Mouse (Mus musculus) forebrain, embryonic 13.5 days (tissue): Measurements from ENCODE around the gene Dock1. TPM values are rescaled to one million over a fixed set of nuclear protein-coding genes. Genes with fewer than 3 reads are reported as not detected.
A peak's percentile ranks its signal among the peaks of the same experiment; 100 is the strongest.

Experiments
- ATAC-seq: fragments of 200-750 bp; cut with Nextera tagmentation; 2 replicates; pipeline ENCODE4 v1.8.0; 2017
- H3K27ac ChIP-seq: fragments of 300-500 bp; sonication (generic); 2 replicates; pipeline ENCODE4 v1.5.1; 2015; ENCODE audit warnings: inconsistent platforms, mild to moderate bottlenecking, moderate library complexity
- H3K27me3 ChIP-seq: fragments of 300-500 bp; sonication (generic); 2 replicates; pipeline ENCODE4 v1.6.1; 2015; ENCODE audit warnings: mild to moderate bottlenecking, inconsistent platforms
- H3K36me3 ChIP-seq: fragments of 300-500 bp; sonication (generic); 2 replicates; pipeline ENCODE4 v1.6.1; 2015; ENCODE audit warnings: mild to moderate bottlenecking, inconsistent platforms; ENCODE audit not compliant: poor library complexity, severe bottlenecking
- H3K4me1 ChIP-seq: fragments of 300-500 bp; sonication (generic); 2 replicates; pipeline ENCODE4 v1.6.1; 2015; ENCODE audit warnings: inconsistent platforms
- H3K4me2 ChIP-seq: fragments of 300-500 bp; sonication (generic); 2 replicates; pipeline ENCODE4 v1.6.1; 2015; ENCODE audit warnings: inconsistent platforms, mild to moderate bottlenecking, moderate library complexity
- H3K4me3 ChIP-seq: fragments of 300-500 bp; sonication (generic); 2 replicates; pipeline ENCODE4 v1.5.1; 2015; ENCODE audit warnings: mild to moderate bottlenecking, inconsistent platforms
- H3K9ac ChIP-seq: fragments of 300-500 bp; sonication (generic); 2 replicates; pipeline ENCODE4 v1.6.1; 2015; ENCODE audit warnings: mild to moderate bottlenecking, inconsistent platforms
- H3K9me3 ChIP-seq: fragments of 300-500 bp; sonication (generic); replicated peaks from 2 replicates; pipeline ENCODE4 v1.6.1; 2016; ENCODE audit warnings: inconsistent platforms
- WGBS: fragments of 180-500 bp; shearing (Covaris S2); methylation state at CpG from one replicate; pipeline ENCODE4 v1.1.7; 2015; 5-methylcytosine and 5-hydroxymethylcytosine counted together
- polyA plus RNA-seq: library from polyadenylated mRNA; unstranded; fragments of >200 nt; fragmentation: Nextera tagmentation; extraction: Ambion mirVana; gene quantifications from 2 replicates; pipeline ENCODE4 v1.2.1, GENCODE M21; 2015

Gene Dock1
- polyA plus RNA-seq, 1 experiment from 2014 or later, result 11.6 TPM

DNA sequence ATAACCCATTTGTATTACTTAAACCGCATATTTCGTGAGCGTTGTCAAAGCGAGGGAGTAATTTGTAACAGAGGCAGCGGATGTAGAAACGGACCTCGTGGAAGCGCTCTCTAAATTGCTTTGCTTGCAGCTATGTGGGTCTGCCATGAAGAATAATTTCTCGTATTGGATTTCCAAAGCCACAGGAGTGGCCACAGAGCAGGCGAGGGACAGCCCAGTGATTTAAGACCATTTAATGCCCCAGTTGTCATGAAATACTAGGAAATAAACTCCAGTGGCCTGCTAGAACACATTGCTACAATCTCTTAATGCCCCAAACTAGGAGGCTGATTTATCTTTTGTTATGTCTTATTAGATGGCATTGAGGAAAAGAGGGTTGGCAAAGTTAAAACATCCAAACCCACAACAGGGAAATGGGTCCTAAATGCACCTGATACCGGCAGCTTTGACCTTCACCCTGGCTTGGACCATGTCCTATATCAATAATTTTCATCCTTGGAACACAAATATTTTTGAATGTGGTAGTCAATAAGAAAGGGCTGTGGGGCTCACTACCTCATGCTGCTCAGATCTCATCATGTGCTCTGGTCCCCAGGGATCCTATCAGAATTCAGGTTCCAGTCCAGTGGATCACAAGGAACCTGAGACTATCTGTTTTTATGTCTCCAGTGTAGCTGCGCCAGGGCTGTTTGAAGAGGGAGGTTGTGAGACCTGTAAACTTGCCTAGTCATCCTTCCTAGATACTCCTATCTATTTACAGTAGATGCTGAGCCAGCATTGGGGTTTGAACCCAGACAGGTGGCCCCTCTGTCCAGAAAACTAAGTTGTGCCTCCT is 373.7 kb downstream of the Dock1 start:
- Histone ChIP-seq H3K27me3 (no peaks in the 10 kb centered on the region), H3K4me1 (no peaks in the 10 kb centered on the region), H3K9ac (no peak overlapping the region), H3K9me3 (no peaks in the 10 kb centered on the region), H3K27ac (no peak overlapping the region), H3K4me2 (no peak overlapping the region), H3K4me3 (no peak overlapping the region), H3K36me3 (no peaks in the 10 kb centered on the region)
- WGBS, result 86% methylated on average over 12 of the region's 12 CpGs
- no peak for ATAC-seq

GRCm38 (mm10) chr7:135049416-135049815 is 379.0 kb downstream of the Dock1 start:
- H3K4me1 ChIP-seq, result no peaks in the 10 kb centered on the region
- no peak overlapping the region for H3K9ac ChIP-seq
- WGBS, result 93% methylated on average over 2 of the region's 2 CpGs
- no peak overlapping the region for H3K27ac ChIP-seq
- no peak overlapping the region for H3K4me3 ChIP-seq
- no peak overlapping the region for H3K4me2 ChIP-seq
- ATAC-seq, result no peak
- H3K36me3 ChIP-seq, result no peaks in the 10 kb centered on the region
- H3K27me3 ChIP-seq, result no peaks in the 10 kb centered on the region
- no peaks in the 10 kb centered on the region for H3K9me3 ChIP-seq

DNA sequence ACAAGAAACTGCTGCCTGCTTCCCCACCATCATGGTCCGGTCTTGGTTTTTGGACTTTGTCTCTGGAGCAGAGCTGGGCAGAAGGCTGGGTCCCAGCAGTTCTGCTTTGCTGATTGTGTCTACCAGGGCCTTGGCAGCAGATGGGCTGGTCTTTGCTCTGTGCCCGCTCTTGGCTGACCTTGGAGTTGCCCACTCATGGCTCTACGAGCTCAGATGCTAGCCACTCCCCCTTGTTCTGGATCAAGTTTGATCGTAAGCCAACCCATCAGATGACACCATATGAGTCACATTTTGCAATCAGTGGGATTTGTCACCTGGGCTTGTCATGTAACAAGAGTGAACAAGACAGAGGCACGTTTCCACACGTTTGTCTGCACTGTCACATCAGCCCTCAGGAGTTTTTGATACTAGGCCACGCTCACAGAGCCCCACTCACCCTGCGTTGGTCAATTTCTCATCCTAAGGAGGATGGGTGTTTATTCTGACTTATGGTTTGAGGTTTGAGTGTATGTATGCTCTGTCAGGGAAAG is 382.8 kb downstream of the Dock1 start:
- Histone ChIP-seq H3K9ac (no peak overlapping the region), H3K9me3 (peaks cover 4% of the 10 kb centered on the region; the same call in 1 of the 2 replicates), H3K4me1 (no peaks in the 10 kb centered on the region), H3K27me3 (no peaks in the 10 kb centered on the region), H3K4me2 (no peak overlapping the region), H3K36me3 (no peaks in the 10 kb centered on the region), H3K4me3 (no peak overlapping the region), H3K27ac (no peak overlapping the region)
- no peak for ATAC-seq
- 94% methylated on average over 8 of the region's 8 CpGs for WGBS

GRCm38 (mm10) chr7:135054664-135055063 is 384.2 kb downstream of the Dock1 start:
- H3K9me3 ChIP-seq, result peaks cover 4% of the 10 kb centered on the region; the same call in 1 of the 2 replicates
- H3K27ac ChIP-seq, result no peak overlapping the region
- H3K4me3 ChIP-seq, result no peak overlapping the region
- whole genome bisulfite sequencing, result 86% methylated on average over 7 of the region's 7 CpGs
- no peaks in the 10 kb centered on the region for H3K27me3 ChIP-seq
- H3K36me3 ChIP-seq, result no peaks in the 10 kb centered on the region
- H3K9ac ChIP-seq, result no peak overlapping the region
- H3K4me2 ChIP-seq, result no peak overlapping the region
- ATAC-seq, result no peak
- no peaks in the 10 kb centered on the region for H3K4me1 ChIP-seq

DNA sequence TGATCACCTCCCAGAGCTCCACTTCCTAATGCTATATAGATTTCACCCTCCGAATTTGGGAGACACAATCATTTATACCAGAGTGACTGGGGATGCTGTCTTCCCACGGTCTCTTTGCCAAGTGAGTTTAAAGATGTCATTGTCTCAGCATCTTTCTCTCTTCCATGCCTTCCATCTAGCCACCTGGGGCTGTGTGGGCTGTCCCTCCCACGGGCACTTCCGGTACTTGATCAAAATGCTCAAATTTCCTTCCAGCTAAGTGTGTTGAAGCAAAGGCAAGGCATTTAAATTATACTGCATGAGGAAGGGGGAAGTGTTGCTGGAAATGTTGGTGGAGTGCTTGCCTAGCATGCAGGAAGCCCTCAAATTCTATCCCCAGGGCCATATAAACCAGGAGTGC is 388.6 kb downstream of the Dock1 start:
- H3K36me3 ChIP-seq, result no peaks in the 10 kb centered on the region; the same call in 1 of the 2 replicates
- H3K4me3 ChIP-seq, result no peak overlapping the region
- H3K27ac ChIP-seq, result no peak overlapping the region
- peaks cover 4% of the 10 kb centered on the region; the same call in 1 of the 2 replicates for H3K9me3 ChIP-seq
- no peak overlapping the region for H3K4me2 ChIP-seq
- ATAC-seq, result no peak
- WGBS, result 81% methylated on average over 4 of the region's 4 CpGs
- H3K9ac ChIP-seq, result no peak overlapping the region
- H3K27me3 ChIP-seq, result no peaks in the 10 kb centered on the region
- H3K4me1 ChIP-seq, result no peaks in the 10 kb centered on the region

DNA sequence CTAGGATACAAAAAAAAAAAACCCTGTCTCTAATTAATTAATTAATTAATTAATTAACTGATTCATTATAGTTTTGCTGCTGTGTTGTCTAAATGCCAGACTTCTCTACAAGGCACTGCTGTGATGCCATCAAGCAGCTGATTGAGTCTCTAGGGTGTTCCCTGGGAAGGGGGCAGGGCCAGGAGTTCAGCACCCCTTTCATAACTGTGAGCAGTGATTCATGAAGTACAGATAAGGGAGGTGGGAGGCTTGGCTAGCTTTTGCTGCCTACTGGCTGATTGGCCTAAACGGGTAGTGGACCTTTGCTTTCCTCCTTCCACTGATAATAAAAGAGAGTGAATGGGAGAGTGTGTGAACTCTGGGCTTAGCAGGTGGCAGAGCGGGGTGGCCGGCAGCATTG is 389.1 kb downstream of the Dock1 start:
- Histone ChIP-seq H3K36me3 (no peaks in the 10 kb centered on the region; the same call in 1 of the 2 replicates), H3K4me2 (no peak overlapping the region), H3K9me3 (peaks cover 4% of the 10 kb centered on the region; the same call in 1 of the 2 replicates), H3K9ac (no peak overlapping the region), H3K4me1 (no peaks in the 10 kb centered on the region), H3K27ac (no peak overlapping the region), H3K27me3 (no peaks in the 10 kb centered on the region), H3K4me3 (no peak overlapping the region)
- 83% methylated on average over 3 of the region's 3 CpGs for WGBS
- ATAC-seq, result no peak

DNA sequence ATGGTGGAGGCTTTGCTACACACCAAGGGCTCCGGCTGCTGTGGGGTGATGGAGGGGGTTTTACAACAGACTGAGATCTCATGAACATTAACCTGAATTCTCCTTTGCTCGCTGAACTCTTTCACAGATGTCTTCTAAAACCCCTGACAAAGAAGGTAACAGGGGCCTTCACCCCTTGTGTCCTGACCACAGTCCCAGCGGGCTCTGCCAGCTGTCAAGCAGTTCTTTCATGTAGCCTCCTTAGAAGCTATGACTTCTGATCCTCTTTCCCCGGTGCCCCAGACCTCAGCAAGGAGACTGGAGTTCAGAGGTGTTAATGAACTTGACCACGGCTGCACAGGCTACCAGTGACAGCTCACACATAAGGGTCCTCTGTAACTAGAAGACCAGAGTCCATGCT is 393.4 kb downstream of the Dock1 start:
- Histone ChIP-seq H3K4me1 (peaks cover 7% of the 10 kb centered on the region), H3K9me3 (no peaks in the 10 kb centered on the region), H3K4me3 (no peak overlapping the region), H3K36me3 (no peaks in the 10 kb centered on the region; the same call in 1 of the 2 replicates), H3K27me3 (no peaks in the 10 kb centered on the region), H3K9ac (no peak overlapping the region), H3K4me2 (no peak overlapping the region), H3K27ac (no peak overlapping the region)
- ATAC-seq, result no peak
- WGBS, result 88% methylated on average over 5 of the region's 5 CpGs

DNA sequence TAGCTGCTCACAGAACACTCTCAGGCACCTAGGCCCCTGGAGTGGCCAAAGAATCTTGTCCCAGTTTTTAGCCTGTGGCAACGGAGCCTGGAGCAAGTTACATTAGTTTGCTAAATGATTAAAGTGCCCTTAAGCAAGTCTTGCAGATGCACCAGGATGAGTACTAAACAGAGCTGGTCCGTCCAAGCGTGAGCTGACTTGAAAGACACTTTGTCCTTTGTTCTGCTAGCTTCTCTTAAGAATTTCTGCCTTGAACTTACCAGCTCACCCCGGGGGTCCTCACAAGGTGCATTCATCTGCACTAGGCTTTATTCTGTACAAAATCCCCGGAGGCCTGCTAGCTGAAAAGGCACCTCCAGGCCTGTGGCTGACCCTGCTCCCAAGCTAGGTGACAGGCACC is 394.8 kb downstream of the Dock1 start:
- Histone ChIP-seq H3K9me3 (no peaks in the 10 kb centered on the region), H3K36me3 (no peaks in the 10 kb centered on the region; the same call in 1 of the 2 replicates), H3K27me3 (no peaks in the 10 kb centered on the region), H3K4me3 (no peak overlapping the region), H3K27ac (no peak overlapping the region), H3K4me1 (peaks cover 10% of the 10 kb centered on the region), H3K9ac (no peak overlapping the region), H3K4me2 (no peak overlapping the region)
- 21% methylated on average over 5 of the region's 5 CpGs for WGBS
- ATAC-seq, result no peak

DNA sequence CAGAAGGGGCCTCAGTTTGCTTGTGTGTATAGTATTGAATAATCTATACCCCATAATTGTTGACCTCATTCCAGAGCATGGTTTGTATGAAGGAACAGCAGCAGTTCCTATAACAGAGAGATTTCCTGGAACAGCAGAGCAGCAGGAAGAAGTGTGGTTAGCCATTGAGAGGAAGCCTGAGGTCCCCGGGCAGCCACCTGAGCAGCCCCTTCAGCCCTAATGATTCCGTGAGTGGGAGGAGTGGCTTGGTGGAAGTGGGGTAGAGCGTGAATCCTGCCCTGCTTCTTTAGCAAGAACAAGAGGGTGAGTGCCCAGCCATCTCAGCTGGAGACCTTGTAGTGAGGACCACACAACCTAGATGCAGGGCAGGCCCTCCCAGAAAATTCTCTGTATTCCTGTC is 398.4 kb downstream of the Dock1 start:
- no peaks in the 10 kb centered on the region for H3K27me3 ChIP-seq
- WGBS, result 89% methylated on average over 3 of the region's 3 CpGs
- H3K9me3 ChIP-seq, result no peaks in the 10 kb centered on the region
- H3K9ac ChIP-seq, result no peak overlapping the region
- H3K36me3 ChIP-seq, result no peaks in the 10 kb centered on the region
- H3K4me2 ChIP-seq, result no peak overlapping the region
- H3K27ac ChIP-seq, result no peak overlapping the region
- H3K4me3 ChIP-seq, result no peak overlapping the region
- no peak for ATAC-seq
- peaks cover 10% of the 10 kb centered on the region for H3K4me1 ChIP-seq

DNA sequence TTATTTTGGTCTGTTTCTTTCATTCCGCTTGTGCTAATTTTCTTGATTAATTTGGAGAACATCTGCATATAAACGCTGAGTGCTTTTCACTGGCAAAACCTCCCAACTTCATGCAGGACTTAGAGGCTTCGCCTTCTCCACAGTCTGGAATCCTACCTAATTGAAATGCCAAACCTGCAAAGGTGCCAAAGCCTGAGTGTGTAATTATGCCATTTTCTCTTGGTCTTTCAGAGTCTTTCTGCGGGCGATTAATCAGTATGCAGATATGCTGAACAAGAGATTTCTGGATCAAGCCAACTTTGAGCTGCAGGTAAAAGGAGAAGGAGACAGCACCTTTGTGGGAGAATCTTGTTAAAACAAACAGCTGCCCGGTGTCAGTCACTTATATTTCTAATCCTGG is 406.4 kb downstream of the Dock1 start:
- peak overlapping the region; percentile 55 for H3K27ac ChIP-seq
- 0 out of 2 replicates have a peak overlapping the region, but pooled peaks have one; percentile 8 for H3K4me2 ChIP-seq
- ATAC-seq, result 0 out of 2 replicates have a peak, but pooled peaks have one; percentile 45
- H3K9ac ChIP-seq, result no peak overlapping the region
- peaks cover 32% of the 10 kb centered on the region for H3K4me1 ChIP-seq
- no peaks in the 10 kb centered on the region for H3K36me3 ChIP-seq
- 58% methylated on average over 6 of the region's 6 CpGs for WGBS
- no peaks in the 10 kb centered on the region for H3K9me3 ChIP-seq
- H3K4me3 ChIP-seq, result no peak overlapping the region
- H3K27me3 ChIP-seq, result no peaks in the 10 kb centered on the region

DNA sequence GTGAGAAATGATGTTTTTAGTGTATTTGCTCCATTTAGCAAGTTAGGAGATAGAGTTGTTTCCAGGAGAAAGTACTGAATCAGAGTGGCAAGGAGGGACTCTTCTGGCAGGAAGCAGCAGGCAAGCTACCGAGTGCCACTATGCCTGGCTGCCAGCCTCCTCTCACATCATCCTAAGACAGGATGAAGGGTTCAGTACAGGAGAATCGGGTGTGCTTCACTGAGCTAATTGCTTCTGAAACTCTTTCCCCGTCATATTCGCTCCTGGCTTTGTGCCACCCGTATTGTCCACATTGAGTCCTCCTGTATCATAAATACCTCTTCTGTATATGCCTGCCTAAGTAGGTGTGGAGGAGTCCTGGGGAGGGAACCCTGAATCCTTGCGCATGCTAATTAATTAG is 406.9 kb downstream of the Dock1 start:
- WGBS, result 27% methylated on average over 6 of the region's 6 CpGs
- peak; percentile 78 for ATAC-seq
- H3K27ac ChIP-seq, result peak overlapping the region; percentile 55
- H3K4me2 ChIP-seq, result peak overlapping the region; percentile 8; the same call in 1 of the 2 replicates
- no peaks in the 10 kb centered on the region for H3K27me3 ChIP-seq
- H3K9me3 ChIP-seq, result no peaks in the 10 kb centered on the region
- H3K4me3 ChIP-seq, result no peak overlapping the region
- no peak overlapping the region for H3K9ac ChIP-seq
- H3K36me3 ChIP-seq, result peaks cover 2% of the 10 kb centered on the region; the same call in 1 of the 2 replicates
- H3K4me1 ChIP-seq, result peaks cover 32% of the 10 kb centered on the region

GRCm38 (mm10) chr7:135077806-135078205 is 407.4 kb downstream of the Dock1 start:
- Histone ChIP-seq H3K4me3 (no peak overlapping the region), H3K9me3 (no peaks in the 10 kb centered on the region), H3K27me3 (no peaks in the 10 kb centered on the region), H3K4me2 (no peak overlapping the region), H3K36me3 (peaks cover 2% of the 10 kb centered on the region; the same call in 1 of the 2 replicates), H3K4me1 (peaks cover 32% of the 10 kb centered on the region), H3K9ac (no peak overlapping the region), H3K27ac (peak overlapping the region; percentile 54)
- peak; percentile 27; the same call in 1 of the 2 replicates for ATAC-seq
- 47% methylated on average over 10 of the region's 10 CpGs for WGBS
